Mouse (Mus musculus): Measurements from ENCODE around the gene Zmiz1. TPM values are rescaled to one million over a fixed set of nuclear protein-coding genes. Genes with fewer than 3 reads are reported as not detected.
A peak's percentile ranks its signal among the peaks of the same experiment; 100 is the strongest.

The Zmiz1 gene
- total RNA-seq, 2 experiments from 2014 or later = 105 to 122 TPM

DNA sequence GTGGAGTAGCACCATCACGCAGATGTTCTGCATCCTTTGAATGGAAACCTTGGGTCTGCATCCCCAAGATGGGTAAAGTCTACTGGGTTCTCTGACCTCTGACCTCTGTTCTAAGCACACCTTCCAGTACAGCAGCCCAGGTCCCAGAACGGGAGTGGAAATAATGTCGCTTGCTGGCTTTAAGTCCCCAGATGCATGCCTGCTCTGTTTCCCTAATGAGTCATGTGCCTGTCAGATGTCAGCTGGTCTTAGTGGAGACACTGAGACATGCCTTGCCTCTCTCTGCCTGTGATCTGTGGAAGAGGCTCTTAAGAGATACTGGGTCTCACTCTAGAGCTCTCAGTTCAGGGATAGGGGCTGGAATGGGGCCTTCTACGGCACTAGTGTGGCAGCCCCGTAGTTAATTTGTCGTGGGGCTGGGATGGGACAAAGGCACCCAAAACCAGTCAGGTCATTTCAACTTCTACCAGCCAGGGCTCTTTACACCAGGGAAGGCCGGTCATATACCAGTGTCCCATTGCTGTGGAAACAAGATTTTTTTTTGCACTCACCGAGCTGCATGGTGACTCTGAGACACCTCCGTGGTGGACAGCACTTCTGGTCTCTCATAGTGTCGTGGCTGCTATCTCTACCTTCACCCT, 128.0 kb downstream of the Zmiz1 start:
- DNase-seq (ENCODE audit: low spot score in 2 of 2) = no peak

DNA sequence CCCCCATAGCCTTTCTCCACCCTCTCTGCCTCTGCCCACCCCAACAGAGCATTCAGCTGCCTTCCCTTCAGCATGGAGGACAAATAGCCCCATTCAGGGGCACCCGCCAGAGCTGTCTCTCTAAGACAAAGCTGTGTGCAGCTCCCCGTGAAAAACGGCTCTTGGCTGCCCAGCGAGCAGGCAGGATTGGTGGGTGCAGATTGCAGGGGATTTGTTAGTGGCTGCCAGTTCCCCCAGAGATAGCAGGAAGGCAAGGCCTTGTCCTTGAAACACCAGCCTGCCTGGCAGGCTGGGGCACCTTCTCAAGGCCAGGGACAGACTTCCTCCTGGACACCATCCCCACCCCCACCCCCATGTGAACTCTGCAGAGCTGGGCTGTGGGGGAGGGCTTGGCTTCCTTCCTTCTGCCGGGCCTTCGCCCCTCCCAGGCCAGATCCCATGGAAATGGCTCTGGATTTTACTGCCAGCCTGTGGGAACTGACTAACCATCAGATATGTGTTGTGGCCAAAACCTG, 128.6 kb downstream of the Zmiz1 start:
- DNase-seq (ENCODE audit: low spot score in 2 of 2) = peak; percentile 36 to 47

DNA sequence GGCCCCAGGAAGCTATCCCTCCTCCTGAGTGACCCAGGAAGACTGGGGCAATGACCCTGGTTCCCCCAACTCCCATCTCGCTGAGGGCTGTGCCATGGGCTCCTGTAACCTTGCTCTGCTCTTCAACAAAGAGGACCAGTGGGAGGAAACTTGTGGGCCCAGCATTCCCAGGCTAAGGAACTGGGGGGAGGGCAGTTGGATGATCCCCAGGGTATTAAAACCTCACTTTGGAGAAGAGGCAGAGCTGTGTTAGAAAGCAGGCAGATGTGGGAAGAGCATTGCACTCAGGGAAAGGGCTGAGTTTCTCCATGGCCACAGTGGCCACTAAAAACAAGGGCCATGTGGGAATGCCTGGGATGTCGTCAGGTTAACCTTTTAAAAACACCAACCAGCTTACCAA, 129.2 kb downstream of the Zmiz1 start:
- DNase-seq (ENCODE audit: low spot score in 2 of 2) = no peak

DNA sequence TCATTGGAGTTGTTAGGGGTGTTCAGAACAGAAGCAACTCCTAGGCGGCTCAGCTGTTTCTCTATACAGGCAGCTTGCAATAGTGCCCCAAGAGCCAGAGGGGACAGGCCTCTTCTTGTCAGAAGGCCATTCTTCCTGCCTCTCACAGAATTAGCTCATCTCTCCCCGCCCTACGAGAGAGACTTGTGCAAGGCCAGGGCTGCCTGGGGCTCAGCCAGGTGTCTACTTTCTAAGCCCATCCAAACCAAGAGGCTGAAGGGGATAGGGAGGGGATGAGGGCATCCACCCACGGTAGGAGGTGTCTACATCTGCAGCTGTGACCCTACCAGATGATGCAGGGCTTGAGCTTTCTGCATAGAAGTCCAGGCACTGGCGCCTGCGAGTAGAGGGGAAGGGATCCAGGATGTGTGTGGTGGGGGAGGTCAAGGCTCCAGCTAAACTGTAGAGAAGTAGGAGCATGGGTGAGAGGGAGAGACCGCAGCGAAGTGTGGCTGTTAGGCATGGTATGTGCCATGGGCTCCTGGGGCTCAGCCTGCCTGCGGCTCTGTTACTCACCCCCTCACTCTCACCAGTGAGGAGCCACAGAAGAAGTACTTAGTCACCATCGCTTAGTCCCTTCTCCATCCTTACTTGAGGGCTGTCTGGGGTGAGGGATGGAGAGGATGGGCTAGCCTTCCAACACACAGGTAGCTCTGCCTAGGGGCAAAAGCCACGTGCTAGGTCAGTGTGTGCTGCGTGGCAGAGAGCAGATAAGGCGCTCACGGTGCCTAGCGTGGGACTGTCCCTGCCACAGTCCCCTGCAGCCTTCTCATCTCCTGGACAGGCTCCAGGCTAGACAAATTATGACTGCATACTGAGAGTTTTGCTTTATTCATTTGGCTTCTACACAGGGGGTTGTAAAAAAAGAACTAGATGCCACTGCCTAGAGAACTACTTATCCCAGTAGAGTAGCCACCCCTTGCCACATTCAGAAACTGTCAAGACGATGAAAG, 130.3 kb downstream of the Zmiz1 start:
- no peak for DNase-seq (ENCODE audit: low spot score in 2 of 2)

DNA sequence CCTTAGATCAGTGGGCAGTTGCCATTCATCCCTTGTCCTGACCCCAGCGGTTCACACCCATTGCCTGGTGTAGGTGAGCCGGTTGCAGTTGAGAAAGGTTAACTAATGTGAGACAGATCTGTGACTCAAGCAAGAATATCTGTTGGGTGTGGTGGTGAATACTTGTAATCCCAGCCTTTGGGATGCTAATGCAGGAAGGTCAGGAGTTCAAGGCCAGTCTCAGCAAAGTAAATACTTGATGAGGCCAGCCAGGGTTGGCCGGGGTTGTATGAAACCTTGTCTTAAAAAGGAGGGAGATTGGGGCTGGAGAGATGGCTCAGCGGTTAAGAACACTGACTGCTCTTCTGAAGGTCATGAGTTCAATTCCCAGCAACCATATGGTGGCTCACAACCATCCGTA, 132.0 kb downstream of the Zmiz1 start:
- DNase-seq (ENCODE audit: low spot score in 2 of 2) = no peak

DNA sequence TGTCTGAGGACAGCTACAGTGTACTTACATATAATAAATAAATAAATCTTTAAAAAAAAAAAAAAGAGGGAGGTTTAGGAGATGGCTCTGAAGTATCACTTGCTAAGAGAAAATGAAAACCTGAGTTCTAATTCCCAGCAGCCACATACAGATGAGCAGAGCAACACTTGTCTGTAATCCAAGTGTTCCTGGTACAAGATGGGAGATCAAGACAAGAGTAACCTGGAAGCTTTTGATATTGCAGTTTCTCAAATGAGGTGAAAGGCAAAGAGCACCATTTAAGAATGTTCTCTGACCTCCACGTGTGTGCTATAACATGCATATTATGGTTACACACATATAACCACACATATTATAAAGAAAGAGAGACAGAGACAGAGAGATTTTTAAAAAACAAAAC, 132.4 kb downstream of the Zmiz1 start:
- no peak for DNase-seq (ENCODE audit: low spot score in 2 of 2)

DNA sequence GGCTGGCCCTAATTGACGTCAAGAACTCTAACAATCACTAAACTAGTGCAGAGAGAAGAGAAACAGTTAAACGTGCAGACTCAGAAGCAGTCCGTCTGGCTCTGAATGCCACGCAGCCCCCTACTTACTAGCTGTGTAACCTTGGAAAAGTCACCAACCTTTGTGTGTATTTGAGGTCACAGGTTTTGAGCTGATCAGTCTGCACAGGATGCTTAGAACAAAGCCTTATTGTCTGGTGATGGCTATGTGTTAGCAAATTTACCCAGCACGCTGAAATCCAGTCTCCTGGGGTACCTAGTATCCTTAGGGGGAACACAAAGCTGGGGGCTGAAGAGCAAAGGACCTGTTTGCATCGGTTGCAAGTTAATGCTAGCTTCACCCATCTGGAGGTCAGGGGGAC, 133.5 kb downstream of the Zmiz1 start:
- DNase-seq (ENCODE audit: low spot score in 2 of 2) = no peak

DNA sequence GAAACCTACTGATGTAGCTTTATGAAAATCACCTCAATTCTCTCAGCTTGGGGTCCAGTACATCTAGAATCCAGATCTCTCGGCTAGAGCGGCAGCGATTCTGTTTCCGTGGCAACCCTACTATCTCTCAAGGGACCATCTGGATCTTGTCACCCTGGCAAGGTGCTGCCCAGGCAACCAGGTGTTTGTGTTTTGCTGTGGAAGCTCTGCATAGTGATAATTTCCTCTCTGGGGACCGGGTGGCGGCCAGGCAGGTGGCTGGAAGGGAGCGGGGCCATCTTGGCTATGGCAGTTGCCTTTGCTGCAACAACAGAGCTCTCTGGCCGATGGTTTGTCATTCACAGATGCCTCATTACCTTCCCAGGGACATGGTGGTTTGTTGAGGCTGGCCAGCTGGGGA, 134.9 kb downstream of the Zmiz1 start:
- no peak for DNase-seq (ENCODE audit: low spot score in 2 of 2)

DNA sequence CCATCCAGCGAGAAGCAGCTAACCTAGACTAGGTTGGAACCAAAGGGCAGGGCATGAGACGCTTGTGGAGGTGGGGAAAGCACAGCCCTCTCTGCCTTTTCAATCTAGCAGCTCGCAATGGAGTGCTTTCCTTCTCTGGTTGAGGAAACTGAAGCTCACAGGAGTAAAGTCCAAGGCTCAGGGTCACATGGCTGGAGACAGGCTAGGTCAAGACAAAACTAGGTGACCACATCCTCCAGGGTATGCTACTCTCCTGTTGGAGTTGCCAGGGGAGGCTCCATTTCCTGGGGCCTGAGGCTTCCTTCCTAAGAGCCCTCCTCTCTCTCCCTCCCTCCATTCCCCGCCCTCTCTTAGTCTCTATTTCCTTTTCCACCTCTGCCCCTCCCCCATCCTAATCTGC, 135.6 kb downstream of the Zmiz1 start:
- no peak for DNase-seq (ENCODE audit: low spot score in 2 of 2)

DNA sequence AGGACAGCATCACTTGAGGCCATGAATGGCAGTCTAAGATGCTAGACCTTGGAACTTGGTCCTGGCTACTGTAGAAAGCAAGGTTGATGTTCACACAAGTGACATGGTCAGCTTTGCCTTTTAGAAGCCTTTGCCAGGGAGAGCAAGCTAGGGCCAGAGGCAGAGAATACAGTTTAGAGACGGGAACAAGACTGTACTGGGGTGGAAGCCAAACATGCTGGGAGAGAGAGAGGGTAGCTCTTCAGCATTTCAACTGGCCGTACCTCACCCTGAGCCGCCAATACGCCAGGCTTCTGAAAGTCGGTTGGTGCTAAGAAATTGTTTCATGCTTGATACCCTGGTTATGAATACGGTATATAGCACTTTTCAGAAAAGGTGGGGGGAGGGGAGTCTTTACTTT, 140.0 kb downstream of the Zmiz1 start:
- DNase-seq (ENCODE audit: low spot score in 2 of 2) = no peak

DNA sequence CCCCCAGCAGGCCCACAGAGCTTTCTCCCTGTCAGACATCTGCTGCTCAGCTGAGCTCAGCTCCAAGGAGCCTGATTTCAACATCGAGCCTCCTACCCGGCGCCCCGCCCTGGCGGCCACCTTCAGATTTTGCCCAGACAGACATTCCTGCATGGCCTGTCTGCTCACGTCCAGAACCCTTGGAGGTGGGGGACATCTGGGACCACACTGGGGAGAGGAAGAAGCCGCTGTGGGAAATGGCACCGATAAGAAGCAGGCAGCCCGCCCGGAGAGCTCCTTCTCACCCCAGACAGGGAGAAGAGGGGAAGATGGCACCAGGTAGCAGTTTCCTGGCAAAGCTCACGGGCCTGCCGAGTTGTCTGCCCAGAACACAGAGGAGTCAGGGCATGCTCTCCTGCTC, 140.9 kb downstream of the Zmiz1 start:
- no peak for DNase-seq (ENCODE audit: low spot score in 2 of 2)

DNA sequence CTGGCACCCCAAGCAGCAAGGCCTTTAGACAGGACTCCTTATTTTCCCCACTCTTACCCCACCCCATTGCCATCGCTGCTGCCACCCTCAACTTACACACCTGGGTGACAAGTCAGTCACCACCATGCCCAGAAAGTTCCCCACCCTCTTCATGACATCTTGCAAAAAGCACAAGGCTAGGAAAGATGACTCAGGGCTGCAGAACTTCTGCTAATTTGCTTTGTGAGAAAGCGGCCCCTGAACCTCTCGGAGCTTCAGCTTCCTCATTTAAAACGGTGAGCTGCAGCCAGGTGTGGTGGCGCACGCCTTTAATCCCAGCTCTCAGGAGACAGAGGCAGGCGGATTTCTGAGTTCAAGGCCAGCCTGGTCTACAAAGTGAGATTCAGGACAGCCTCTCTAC, 141.4 kb downstream of the Zmiz1 start:
- no peak for DNase-seq (ENCODE audit: low spot score in 2 of 2)

DNA sequence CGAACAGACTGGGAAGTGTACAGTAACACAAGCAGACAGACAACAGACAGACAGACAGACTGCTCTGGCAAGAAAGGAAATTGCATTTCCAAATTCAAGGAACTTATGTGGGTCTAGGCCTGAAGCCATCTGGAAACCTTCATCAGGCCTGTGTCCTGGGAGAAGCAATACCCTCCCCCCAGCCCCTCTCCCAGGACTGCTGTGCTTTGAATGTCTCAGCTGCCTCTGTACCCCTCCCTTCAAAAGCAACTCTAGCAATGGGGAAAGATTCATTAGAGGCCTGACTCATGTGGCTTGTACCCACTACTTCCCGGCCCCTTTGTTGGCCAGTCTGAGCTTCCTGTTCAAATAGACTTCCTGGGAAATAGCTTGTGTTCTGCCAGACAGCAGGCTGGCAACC, 142.0 kb downstream of the Zmiz1 start:
- no peak for DNase-seq (ENCODE audit: low spot score in 2 of 2)

DNA sequence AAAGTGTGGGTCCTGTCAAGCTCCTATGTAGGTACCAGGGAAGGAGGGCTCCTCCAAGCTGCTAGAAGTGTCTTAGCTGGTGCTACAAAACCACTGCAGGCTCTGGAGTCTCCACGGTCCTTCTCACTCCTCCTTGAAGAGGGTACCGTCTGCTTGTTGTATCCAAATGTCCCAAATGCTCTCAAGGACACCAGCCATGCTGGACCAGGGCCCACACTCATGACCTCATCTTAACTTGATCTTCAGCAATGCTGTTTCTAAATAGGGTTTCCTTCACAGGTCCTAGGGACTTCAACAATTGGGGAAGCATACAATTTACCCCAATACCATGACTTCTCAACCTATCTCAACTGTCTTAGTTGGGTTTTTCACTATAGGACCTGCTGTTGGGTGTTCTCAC, 143.0 kb downstream of the Zmiz1 start:
- no peak for DNase-seq (ENCODE audit: low spot score in 2 of 2)

DNA sequence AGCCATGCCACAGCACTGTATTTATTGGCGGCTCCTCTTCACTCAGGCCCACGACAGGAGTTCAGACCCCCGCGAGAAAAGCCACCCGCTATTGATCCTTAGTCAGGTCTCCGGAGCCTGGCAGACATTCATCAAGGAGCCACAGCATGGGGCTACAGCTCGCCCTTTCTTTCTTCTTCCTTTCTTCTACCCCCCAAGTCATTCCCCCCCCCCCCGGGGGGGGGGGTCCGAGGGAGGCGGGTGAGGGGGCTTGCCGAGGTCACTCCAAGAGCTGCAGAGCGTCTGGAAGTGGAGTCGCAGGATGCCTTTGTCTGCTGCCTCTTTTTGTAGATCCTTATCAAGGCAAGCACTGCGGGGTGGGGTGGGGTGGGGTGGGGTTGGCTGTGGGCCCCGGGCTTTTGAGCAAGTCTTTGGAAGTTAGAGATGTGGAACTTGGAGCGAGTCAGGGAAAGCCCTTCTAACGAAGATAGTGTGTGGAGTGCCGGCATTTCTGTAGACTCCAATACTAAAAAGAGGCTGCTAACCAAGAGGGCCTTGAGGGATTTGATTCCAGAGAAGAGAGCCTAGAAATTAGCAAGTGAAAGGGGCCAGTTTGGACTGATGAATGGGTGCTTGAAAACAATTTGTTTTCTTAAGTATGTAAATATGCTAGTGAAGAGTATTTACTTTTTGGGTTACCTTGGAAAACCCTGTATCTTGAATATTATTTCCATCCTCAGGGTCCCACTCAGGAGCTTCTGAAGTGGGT, 145.6 kb downstream of the Zmiz1 start:
- no peak for DNase-seq (ENCODE audit: low spot score in 2 of 2)

DNA sequence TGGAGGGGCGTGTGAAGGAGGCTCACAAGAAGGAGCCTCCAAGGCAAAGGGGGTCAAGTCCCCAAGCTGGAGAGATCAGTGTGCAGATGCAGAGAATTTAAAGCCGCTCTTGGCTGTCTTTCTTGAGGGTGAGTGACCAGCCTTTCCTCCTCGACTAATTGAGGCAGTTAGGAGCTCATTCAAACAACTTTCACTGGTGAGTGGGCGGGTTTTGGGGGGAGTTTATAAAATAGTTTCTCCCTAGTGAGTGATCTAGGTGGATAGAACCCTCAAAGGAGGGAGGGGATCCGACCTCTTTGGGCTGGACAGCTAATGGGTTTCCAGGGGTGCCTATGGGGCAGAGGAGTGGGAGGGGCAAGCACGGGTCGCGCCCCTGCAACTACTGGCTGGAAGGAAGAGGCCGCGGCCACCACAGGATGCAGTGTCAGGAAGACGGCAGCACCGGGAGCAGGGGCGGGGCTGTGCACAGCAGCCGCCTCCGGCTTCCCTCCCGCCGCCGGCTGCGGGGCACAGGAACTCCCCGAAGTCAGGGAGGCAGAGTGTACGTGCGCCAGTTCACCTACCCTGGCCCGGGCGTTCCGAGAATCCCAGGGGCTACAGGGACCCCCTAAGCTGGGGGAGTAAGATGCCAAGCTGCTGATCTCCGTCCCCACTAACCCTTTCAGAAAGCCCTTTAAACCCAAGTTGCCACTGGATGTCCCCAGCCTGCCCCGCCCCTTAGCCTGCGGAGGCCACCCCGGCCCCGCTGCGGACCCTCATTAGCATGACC, 147.6 kb downstream of the Zmiz1 start:
- no peak for DNase-seq (ENCODE audit: low spot score in 2 of 2)

DNA sequence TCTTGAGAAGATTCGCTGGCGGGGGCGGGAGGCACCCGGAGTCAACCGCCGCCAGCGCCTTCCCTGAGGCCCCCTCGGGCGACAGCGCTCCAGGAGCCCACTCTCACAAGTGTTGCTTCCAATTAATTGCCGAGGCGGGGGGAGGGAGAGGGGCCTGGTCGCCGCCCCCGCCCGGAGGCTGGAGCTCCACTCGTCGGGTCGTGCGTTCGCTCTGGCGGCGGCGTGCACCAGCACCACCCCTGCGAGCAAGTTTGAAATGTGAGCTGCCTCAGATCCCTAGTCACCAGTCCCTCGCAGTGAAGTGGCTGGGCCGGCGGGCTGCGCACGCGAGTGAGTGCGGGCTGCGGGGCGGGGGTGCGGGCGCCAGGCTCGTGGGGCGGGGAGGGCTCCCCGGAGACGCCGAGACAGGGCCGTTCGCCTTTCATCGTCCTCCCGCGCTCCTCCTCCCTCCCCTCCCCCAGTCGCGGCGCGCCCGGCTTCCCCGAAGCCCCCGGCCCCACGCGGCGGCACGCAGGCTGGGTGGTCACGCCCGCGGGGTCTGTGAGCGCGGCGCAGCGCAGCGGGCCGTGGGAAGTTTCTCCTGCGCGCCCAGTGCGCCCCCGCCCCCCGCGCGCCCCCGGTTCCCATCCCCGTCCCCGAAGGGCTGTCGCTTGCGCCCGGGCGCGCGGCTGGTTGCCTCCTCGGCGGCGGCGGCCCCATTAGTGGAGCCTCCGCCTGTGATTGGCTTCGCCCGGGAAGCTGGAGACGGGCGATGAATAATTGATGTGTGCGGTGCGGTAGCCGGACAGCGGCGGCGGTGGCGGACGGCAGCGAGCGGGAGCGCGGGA, 148.4 kb downstream of the Zmiz1 start:
- no peak for DNase-seq (ENCODE audit: low spot score in 2 of 2)

DNA sequence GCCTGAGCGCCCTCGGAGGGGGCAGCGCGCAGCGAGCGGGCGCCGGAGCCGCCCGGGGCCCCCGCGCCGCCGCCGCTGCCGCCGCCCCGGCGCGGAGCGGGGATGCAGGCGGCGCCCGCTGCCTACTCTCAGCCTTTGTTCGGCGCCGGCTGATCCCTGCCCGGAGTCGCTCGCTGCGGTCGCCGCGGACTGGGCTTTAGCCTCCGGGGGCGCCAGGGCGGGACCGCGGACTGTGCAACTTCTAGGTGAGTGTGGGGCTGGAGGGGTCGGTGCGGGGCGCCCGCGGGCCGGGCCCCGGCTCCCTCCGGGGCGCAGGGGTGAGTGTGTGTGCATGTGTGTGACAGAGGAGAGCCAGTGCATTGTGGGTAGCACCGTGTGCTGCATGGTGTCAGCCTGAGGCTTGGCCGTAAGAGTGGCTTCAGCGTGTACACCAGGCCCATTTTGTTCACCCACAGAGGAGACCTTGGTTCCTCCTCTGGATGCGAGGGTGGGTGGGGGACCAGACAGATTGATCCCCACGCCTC, 149.0 kb downstream of the Zmiz1 start:
- DNase-seq (ENCODE audit: low spot score in 2 of 2) = no peak

DNA sequence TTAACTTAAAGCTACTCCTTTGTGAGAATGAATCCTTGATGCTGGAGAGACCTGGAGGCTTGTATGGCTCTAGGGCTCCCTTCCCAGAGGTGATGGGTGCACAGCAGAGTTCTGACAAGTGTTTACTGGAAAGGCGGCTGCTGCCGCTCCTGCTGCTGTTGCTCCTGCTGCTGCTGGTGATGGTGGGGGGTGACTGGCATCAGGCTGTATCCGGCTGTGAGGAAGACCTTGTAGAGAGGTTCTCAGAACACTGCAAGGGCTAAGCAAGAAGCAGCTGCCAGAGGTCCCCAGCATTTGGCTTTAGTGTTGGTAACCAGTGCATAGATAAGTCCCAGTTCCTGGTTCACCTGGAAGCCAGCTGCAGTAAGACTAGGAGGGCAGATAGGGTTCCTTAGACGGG, 149.6 kb downstream of the Zmiz1 start:
- DNase-seq (ENCODE audit: low spot score in 2 of 2) = no peak

DNA sequence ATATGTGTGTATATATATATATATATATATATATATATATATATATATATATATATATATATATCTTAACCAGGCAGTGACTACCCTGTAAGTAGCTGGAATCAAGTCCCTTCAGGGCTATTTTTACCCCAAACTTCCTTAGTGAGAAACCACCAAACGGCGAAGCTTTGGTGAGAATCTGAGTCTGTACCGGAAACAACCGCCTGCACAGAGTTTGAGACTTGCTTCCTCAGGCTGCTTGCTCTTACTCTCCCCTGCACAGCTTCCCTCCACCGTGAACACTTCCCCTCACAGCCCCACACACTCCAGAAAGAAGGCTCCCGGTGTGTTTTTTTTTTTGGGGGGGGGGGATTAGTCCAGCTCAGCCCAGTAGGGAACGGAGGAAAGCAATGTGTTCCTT, 150.4 kb downstream of the Zmiz1 start:
- DNase-seq (ENCODE audit: low spot score in 2 of 2) = no peak
